Mouse (Mus musculus) brain, embryonic 14.5 days (tissue): ENCODE measurements at regions not wholly inside any gene's neighbourhood (a gene's known extent, or its start where the extent isn't known, plus 50 kb on each side); places are given as distances from the start of the nearest gene placed in this dataset.

Experiments
- CTCF ChIP-seq: fragments of 200-500 bp; IDR thresholded peaks from 2 replicates; pipeline ENCODE4 v1.5.1; 2012; ENCODE audit warnings: inconsistent platforms, mild to moderate bottlenecking, moderate library complexity, borderline replicate concordance; ENCODE audit not compliant: insufficient read depth, insufficient read length; ENCODE audit errors: extremely low read depth
- POLR2A ChIP-seq: fragments of 200-500 bp; IDR thresholded peaks from 2 replicates; pipeline ENCODE4 v1.6.1; 2012; ENCODE audit warnings: mild to moderate bottlenecking, inconsistent platforms, borderline replicate concordance; ENCODE audit not compliant: poor library complexity, insufficient read depth, insufficient read length, severe bottlenecking; ENCODE audit errors: extremely low read depth

- TF ChIP-seq CTCF (no peak), POLR2A (no peak)
These were observed 195.0 kb downstream of the Fgf9 start for GRCm38 (mm10) chr14:58265373-58265772.
